Mouse (Mus musculus) erythroblast, embryonic 14.5 days (primary cell): ENCODE data around the gene Smagp. TPM values are rescaled to one million over a fixed set of nuclear protein-coding genes. Genes with fewer than 3 reads are reported as not detected.

Experiments used
- H3K27me3 ChIP-seq: 2 replicates; pipeline ENCODE4 v1.6.1; 2012; ENCODE audit warnings: inconsistent platforms; ENCODE audit not compliant: control insufficient read depth
- H3K36me3 ChIP-seq: 2 replicates; pipeline ENCODE4 v1.6.1; 2012; ENCODE audit warnings: mild to moderate bottlenecking, inconsistent platforms; ENCODE audit not compliant: control insufficient read depth
- H3K4me1 ChIP-seq: 2 replicates; pipeline ENCODE4 v1.6.1; 2012; ENCODE audit warnings: inconsistent platforms; ENCODE audit not compliant: control insufficient read depth
- H3K4me3 ChIP-seq: replicated peaks from 2 replicates; pipeline ENCODE3; 2012; ENCODE audit warnings: moderate library complexity, mild to moderate bottlenecking, inconsistent platforms
- H3K9me3 ChIP-seq: 2 replicates; pipeline ENCODE4 v1.6.1; 2012; ENCODE audit warnings: low read length, inconsistent platforms, mixed read lengths; ENCODE audit not compliant: control insufficient read depth
- GATA1 ChIP-seq: IDR thresholded peaks from 2 replicates; pipeline ENCODE4 v1.6.1; 2012; ENCODE audit warnings: low read length, inconsistent platforms, mixed read lengths
- TAL1 ChIP-seq: IDR thresholded peaks from 3 replicates; pipeline ENCODE4 v1.6.1; 2012; ENCODE audit warnings: low read length, inconsistent platforms, mixed read lengths
- polyA plus RNA-seq: library from polyadenylated mRNA; stranded (reverse); fragments of >175 nt; gene quantifications from 2 replicates; pipeline ENCODE4 v1.2.3, GENCODE M21; 2012

The Smagp gene
- polyA plus RNA-seq, 1 experiment: 0.44 TPM

GRCm38 (mm10) chr15:100651610-100652009 is 14.9 kb upstream of the Smagp start:
- TF ChIP-seq GATA1: no peak
- peaks cover 8% of the 10 kb centered on the region for H3K36me3 ChIP-seq

GRCm38 (mm10) chr15:100650111-100650510 is 13.4 kb upstream of the Smagp start:
- H3K27me3 ChIP-seq: no peaks in the 10 kb centered on the region
- no peaks in the 10 kb centered on the region for H3K9me3 ChIP-seq
- no peak overlapping the region for H3K4me3 ChIP-seq
- TF ChIP-seq GATA1 (no peak), TAL1 (no peak)
- H3K36me3 ChIP-seq: peaks cover 8% of the 10 kb centered on the region
- peaks cover 11% of the 10 kb centered on the region for H3K4me1 ChIP-seq

More at GRCm38 (mm10) chr15:100651610-100652009, 14.9 kb upstream of the Smagp start:
- H3K4me3 ChIP-seq: no peak overlapping the region
- H3K9me3 ChIP-seq: no peaks in the 10 kb centered on the region
- peaks cover 11% of the 10 kb centered on the region for H3K4me1 ChIP-seq
- H3K27me3 ChIP-seq: no peaks in the 10 kb centered on the region

GRCm38 (mm10) chr15:100646161-100646560 is 9.4 kb upstream of the Smagp start:
- Histone ChIP-seq H3K27me3 (no peaks in the 10 kb centered on the region), H3K9me3 (no peaks in the 10 kb centered on the region), H3K4me3 (no peak overlapping the region), H3K36me3 (peaks cover 9% of the 10 kb centered on the region), H3K4me1 (0 out of 2 replicates have a peak, but pooled peaks cover 2% of the 10 kb centered on the region)
- TF ChIP-seq TAL1 (no peak), GATA1 (no peak)

GRCm38 (mm10) chr15:100642451-100642850 is 5.7 kb upstream of the Smagp start:
- TF ChIP-seq TAL1 (no peak), GATA1 (no peak)
- Histone ChIP-seq H3K9me3 (no peaks in the 10 kb centered on the region), H3K4me1 (no peaks in the 10 kb centered on the region), H3K4me3 (no peak overlapping the region), H3K27me3 (peaks cover 23% of the 10 kb centered on the region), H3K36me3 (peaks cover 4% of the 10 kb centered on the region)

- H3K27me3 ChIP-seq: peaks cover 34% of the 10 kb centered on the region
- TF ChIP-seq GATA1 (no peak), TAL1 (no peak)
Observed at GRCm38 (mm10) chr15:100641226-100641810, 4.6 kb upstream of the Smagp start.

GRCm38 (mm10) chr15:100639972-100640750 is 3.4 kb upstream of the Smagp start:
- peaks cover 4% of the 10 kb centered on the region for H3K36me3 ChIP-seq
- peaks cover 6% of the 10 kb centered on the region; the same call in 1 of the 2 replicates for H3K9me3 ChIP-seq
- no peak overlapping the region for H3K4me3 ChIP-seq
- TF ChIP-seq TAL1 (no peak), GATA1 (no peak)
- H3K27me3 ChIP-seq: peaks cover 45% of the 10 kb centered on the region
- peaks cover 9% of the 10 kb centered on the region for H3K4me1 ChIP-seq

More at GRCm38 (mm10) chr15:100641226-100641810, 4.6 kb upstream of the Smagp start:
- H3K9me3 ChIP-seq: peaks cover 4% of the 10 kb centered on the region; the same call in 1 of the 2 replicates
- peaks cover 4% of the 10 kb centered on the region for H3K36me3 ChIP-seq
- no peak overlapping the region for H3K4me3 ChIP-seq
- H3K4me1 ChIP-seq: peaks cover 6% of the 10 kb centered on the region

GRCm38 (mm10) chr15:100637661-100638060 is 921 bp upstream of the Smagp start:
- Histone ChIP-seq H3K36me3 (no peaks in the 10 kb centered on the region), H3K4me1 (peaks cover 9% of the 10 kb centered on the region), H3K27me3 (peaks cover 65% of the 10 kb centered on the region), H3K9me3 (peaks cover 6% of the 10 kb centered on the region; the same call in 1 of the 2 replicates), H3K4me3 (no peak overlapping the region)
- TF ChIP-seq GATA1 (no peak), TAL1 (no peak)

- no peaks in the 10 kb centered on the region for H3K36me3 ChIP-seq
- peaks cover 6% of the 10 kb centered on the region; the same call in 1 of the 2 replicates for H3K9me3 ChIP-seq
- H3K27me3 ChIP-seq: peaks cover 74% of the 10 kb centered on the region
- H3K4me3 ChIP-seq: peak overlapping the region; percentile 43
- TF ChIP-seq TAL1: no peak
- no peak for TF ChIP-seq GATA1
- peaks cover 9% of the 10 kb centered on the region for H3K4me1 ChIP-seq
Observed at GRCm38 (mm10) chr15:100635851-100636645, 692 bp downstream of the Smagp start.

GRCm38 (mm10) chr15:100635239-100635638 is 1.5 kb downstream of the Smagp start:
- Histone ChIP-seq H3K36me3 (no peaks in the 10 kb centered on the region), H3K9me3 (peaks cover 6% of the 10 kb centered on the region; the same call in 1 of the 2 replicates), H3K27me3 (peaks cover 77% of the 10 kb centered on the region), H3K4me3 (no peak overlapping the region), H3K4me1 (peaks cover 9% of the 10 kb centered on the region)
- TF ChIP-seq TAL1: no peak
